Mouse (Mus musculus): ENCODE data around the gene Astn1.

Gene Astn1

DNA sequence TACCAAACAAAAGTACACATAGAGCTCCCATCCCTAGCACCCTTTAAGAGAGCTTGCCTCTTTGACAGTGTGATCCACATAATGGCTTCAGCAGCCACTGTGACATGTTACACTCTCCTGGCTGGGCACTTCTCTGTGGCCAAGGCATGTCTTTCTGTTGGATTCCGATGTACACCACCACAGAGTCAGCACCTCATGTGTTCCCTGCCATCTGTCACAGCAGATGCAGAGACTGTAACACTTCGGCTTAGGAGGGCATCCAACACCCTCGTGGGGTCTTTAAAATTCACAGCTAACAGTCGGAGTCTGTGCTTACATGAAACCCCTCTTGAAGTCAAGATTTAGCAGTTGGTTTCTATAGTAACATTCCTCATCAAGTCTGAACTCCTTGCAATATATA is 154.5 kb downstream of the Astn1 start:
- DNase-seq (ENCODE audit: low spot score) = no peak

DNA sequence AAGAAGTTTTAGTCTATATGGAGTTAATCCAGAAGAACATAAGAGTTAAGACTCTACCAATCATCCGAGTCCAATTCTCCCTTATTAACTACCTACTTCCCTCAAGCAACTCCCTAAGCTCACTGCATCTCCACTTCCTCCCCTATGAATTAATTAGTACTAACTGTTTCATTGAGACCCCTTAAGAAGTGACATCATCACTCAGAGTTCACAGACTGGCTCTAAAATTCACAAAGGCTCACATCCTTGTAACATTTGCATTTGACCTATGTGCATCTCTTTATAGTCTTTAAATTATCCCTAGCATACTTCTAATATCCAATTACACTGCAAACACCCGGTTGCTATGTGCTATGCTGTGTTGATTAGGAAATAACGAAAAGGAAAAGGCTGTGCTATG is 174.1 kb downstream of the Astn1 start:
- no peak for DNase-seq (ENCODE audit: low spot score)

DNA sequence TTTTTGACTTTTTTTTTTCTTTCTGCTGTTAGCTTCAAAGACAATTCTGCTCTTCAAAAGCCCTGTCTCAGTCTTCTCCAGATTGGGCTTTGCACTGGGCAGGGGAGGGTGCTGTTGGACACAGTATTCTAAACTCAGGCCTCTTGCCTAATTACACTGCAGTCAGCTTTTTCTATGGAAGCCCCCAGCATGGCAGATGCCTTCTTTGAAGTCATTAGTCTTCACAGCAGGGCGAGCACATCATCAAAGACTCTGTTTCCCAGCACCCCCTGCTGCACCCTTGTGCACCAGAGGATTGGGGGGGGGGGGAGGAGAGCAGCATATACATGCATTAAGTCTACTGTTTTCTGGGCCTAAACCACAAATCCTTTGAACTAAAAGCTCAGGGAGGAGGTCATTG is 174.8 kb downstream of the Astn1 start:
- DNase-seq (ENCODE audit: low spot score) = no peak

DNA sequence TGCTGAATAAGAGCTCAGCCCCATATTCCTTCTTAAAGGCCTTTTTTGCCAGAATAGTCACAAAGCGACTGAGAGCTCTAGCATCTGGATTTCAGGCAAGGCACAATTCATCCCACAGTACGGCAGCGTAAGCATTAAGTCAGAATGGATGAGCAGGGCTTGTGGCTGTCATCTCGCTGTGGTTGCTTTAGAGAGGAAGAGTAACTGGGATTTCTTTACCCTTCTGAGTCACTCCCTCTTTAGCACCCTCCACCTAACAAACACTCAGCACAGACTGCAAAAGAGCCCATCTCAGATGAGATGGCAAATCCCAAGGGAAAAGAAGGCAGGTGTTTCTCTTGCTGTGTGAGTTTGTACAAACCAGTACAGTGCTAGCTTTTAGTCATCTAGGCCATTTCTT is 183.0 kb downstream of the Astn1 start:
- no peak for DNase-seq (ENCODE audit: low spot score)

DNA sequence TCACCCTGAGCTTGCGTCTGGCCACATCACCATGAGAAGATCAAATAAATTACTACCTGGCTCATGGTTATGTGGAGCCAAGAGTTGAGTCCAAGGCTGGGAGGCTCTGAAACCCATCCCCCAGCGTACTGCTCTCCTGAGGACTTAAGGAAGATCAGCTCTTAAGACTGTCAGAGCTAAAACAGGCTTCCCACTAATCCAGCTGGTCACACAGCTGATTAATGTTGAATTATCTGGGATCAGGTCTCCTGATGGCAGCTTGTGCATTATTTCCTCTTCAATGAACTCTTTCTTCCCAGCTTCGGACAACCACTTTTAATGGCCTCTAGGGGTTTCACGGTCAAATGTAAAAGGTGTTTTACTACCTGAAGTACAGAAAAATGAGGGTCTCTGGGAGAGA is 184.4 kb downstream of the Astn1 start:
- DNase-seq (ENCODE audit: low spot score) = no peak

DNA sequence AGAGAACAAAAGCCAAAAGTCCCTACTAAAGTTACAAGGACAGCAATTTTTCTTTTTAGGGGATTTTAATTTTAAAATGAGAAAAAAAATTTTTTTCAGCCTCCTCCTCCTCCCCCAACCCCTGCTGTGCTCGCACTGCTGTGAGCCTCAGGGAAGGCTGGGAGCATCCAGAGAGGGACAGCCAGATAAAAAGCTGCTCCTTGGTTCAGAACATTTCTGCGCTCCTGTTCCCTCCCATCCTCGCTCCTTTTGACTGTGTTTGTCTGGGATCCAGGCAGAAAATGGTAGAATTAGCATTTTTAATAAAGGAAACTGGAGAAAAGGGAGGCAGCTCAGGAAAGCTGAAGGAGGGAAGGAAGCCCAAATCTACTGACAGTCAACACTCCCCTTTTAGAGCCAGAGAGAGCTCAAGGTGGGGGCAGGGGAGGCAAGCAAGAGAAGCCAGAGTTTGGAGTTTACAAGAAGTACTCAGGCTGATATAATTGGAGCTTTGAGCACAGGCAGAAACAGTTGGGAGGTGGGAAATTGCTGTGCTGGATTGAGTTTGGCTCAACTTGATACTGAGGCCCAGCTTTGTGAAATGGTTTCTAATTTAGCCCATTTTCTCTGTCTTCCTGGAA is 185.6 kb downstream of the Astn1 start:
- no peak for DNase-seq (ENCODE audit: low spot score)

DNA sequence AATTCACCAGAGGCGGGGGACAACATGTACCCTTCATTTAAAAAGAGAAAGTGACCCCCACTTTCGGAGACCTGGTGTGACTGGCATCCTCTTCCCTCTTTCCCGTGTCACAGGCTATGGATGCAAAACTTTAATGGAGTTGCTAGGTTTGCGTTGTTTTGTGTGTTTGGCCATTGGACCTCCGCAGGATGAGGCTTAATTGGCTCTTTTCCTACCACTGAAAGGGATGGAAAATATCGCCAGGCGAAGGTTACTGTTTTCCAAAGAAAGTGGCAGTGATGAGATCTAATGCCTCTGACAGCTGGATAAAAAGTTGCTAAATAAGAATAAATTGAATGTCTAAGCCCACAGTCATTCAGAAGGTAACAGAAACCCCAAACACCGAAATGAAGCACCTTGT is 186.2 kb downstream of the Astn1 start:
- no peak for DNase-seq (ENCODE audit: low spot score)

DNA sequence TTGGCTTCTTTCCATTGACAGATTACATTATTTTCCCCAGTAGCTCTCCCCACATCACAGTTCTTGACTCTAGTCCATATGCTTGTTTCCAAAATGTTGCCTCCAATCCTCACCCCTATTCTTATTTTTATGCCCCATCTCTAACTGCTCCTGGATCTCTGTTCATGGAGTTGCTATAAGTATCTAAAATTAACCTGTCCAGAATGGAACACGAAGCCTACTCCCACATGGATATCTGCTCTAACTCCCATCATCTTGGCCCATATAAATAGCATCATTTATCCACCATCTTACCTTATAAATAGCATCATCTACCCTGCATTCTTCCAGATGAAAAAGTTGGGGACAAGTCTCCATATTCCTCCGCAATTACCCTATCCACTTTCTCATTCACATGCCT is 187.5 kb downstream of the Astn1 start:
- no peak for DNase-seq (ENCODE audit: low spot score)

DNA sequence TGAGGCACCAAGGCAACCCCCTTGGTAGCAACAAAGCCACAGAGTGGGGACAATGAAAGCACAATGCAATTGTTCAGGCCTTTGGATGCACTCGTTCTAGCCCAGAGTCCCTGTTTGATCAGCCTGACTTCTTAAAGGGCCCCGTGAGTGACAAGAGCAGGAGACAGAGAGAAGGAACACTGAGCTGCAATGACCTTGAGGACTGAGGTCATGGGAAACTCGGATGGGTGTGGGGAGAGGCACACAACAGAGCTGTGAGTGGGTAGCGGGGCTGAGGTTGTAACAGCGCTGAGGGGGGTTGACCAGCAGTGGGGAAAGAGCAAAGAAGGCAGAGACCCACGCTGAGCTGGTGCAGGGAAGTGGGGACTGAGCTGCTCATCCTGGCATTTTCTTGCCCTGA is 189.9 kb downstream of the Astn1 start:
- no peak for DNase-seq (ENCODE audit: low spot score)

DNA sequence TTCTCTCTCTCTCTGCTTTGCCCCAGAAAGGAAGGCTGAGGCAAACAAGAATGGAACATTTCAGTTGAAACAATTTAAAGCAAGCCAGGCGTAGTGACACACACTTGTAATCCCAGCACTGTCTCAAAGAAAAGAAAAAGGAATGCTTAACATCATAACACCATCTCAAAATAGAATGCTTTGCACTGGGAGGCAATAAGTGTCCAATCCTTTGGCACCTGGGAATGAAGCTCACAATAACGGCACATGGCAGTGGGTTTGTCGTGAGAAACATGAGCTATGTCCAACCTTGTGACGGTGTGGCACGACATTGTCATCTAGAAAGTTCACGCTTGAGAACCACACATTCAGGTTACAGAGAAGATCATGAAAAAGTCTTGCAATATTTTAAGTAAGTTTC is 191.3 kb downstream of the Astn1 start:
- DNase-seq (ENCODE audit: low spot score) = no peak

DNA sequence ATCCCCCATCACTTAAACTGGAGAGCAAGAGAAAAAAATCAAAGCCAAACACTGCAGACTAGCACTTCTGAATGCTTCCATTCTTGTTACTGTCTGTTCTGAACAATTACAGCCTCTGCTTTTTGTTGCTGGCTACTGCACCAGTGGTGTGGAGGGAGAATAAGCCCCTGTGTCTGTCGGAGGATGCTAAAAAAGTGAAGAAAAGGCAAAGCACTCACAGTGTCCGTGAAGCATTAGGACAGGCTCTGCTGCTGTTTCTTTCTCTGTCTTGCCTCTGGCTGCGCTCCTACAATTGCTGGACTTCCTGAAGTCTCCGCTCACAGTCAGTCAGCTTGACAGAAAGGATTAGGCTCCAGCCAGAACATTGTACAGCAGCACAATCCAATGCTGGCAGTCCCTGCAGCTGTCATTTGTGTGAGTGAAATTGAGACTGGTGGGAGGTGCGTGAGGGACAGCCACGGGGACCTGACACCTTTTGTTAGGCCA is 192.0 kb downstream of the Astn1 start:
- no peak for DNase-seq (ENCODE audit: low spot score)

DNA sequence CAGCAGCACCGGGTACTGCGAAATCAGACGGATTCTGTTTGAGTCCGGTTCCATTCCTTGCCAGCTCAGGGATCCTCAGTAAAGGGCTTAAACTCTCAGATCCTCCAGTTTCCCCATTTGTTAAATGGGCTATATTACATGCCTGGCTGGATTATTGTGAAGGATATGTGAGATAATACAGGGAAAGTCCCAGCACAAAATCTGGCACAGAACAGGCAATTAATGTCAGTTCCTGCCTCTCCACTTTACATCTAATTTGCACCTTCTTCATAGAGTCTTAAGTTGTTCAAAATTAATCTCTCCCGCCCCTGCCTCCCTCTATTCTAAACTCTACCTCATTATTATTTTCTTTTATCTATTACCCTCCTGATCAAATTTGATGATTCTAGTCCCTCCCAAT is 211.1 kb downstream of the Astn1 start:
- no peak for DNase-seq (ENCODE audit: low spot score)

DNA sequence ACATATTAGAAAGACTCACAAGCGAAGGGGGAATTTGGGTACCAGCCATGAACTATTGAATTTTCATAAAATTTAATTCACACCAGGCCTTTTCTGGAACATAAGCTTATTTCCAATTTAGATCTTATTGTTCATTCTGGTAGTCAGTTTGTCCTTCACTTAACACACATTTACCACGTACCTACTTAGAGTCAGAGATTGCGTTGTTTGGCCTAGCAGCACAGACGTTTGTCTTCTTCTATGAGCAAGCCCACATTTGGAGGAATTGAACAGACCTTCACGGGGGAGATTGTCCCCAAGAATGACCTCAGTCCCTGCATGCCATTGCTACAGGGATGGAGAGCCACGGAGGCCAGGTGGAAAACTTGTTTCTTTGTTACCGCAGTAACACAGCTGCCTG is 211.5 kb downstream of the Astn1 start:
- no peak for DNase-seq (ENCODE audit: low spot score)

DNA sequence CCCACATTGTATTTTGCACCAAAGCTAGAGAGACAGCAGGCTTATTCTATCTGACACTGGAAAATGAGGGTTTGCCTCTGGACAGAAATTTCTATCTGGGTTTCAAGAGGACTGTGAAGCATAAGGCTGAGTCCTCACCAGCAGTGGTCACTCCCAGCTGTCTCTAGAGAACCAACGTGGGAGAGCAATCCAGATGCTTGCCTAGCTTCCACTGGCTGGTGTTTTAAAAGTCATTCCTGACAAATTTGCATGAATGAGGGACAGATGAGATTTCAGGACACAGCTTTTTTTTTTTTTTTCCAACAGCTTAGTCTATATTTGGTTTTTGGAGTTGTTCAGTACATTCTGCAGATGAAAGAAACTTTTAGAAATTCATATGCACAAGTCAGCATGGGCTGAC is 213.9 kb downstream of the Astn1 start:
- DNase-seq (ENCODE audit: low spot score) = no peak

DNA sequence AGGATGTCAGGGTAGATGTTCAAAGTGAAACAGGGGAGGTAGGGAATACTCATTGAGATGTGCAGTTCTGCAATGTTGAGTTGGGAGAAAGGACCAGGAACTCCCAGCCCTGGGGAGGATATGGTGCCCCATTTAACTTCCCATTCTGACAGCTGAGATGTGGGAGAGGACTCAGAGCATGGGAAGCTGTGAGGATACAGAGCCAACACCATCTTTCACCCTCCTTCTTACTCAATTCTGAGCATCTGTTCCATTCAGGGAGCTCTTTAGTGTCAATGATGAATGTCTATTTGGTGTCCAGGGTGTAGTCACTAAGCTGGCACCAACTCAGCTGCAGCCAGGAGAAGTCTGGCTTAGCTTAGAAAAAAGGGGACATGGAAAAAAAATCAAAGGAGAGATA is 219.7 kb downstream of the Astn1 start:
- DNase-seq (ENCODE audit: low spot score) = no peak

DNA sequence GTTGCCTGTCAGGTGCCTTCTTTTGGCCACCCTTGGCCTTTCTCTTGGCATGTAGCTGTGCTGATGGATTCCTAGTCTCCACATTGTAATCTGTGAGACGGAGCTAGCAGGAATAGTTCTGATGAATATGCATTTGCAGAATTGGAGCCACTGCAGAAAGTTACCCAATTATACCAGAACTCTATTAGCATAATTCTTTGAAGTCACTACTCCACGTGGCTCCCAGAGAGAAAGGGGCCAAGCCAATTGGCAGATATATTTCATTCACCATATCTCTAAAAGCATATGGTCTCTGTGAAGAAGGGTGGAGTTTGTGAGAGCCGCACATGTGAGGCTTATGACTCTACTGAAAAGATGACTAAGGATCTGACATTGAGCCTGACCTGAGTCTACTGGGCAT is 226.8 kb downstream of the Astn1 start:
- no peak for DNase-seq (ENCODE audit: low spot score)

DNA sequence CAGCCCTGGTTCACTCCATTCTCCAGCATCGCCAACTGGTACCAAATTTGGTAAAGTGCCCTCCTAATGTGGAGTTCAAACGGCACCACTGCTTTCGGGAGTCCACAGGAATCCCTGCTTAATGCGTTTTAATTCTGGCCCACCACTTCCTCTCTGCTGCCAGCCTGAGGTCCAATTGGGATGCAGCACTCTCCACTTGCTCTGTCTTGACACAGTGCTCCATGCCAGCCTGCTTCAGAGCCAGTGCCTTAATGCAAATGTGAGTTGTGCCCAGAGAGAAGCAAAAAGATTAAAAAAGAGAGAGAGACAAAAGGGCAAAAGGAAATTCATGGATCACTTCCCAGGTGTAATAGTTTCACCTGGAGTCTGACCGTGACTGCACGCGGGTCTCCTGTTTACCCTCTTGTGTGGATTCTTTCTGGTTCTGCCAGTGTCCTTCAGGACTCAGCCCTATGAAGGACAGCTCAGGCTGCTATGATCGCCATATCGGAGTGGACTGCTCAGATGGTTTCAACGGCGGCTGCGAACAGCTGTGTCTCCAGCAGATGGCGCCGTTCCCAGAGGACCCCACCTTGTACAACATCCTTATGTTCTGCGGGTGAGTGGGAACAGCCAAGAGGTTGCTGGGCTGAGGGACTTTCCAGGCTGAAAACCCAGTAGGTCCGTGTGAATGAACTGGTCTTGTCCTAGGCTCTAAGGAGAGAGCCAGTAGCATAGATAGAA is 234.8 kb downstream of the Astn1 start:
- DNase-seq (ENCODE audit: low spot score) = no peak

DNA sequence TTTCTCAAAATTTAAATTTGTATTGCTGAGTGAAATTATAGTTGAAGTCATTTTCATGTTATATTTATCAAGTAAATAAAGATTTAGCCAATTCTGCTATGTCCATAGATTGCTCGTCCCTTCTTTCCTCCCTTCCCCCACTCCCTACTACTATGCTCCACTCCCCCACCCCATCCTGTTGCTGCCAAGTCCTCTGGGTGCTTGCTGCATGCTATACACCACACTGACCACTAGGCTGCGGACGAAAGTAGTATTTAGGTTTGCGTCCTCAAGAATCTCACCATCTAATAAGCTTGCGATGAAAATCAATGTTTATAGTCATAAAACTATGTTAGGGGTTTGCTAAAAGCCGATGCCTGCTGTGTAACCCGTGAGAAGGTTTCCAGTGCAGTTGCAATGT is 235.9 kb downstream of the Astn1 start:
- DNase-seq (ENCODE audit: low spot score) = no peak

DNA sequence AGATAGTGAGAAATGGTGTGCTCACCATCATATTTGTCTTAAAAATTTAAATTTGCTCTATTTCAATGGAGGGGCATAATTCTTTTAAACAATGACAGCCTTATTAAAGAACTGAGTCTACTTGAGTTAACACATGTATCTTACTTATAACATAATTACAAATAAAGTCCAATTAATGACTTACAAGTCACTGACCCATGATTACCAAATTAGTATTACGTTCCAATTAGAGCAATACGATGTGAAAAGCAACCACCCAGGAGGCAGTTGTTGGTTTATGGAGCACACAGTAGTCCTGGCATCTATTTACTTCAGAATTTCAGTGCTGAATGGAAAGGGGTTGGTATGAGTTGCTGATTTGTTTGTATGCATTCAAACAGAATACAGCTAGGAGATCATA is 237.4 kb downstream of the Astn1 start:
- no peak for DNase-seq (ENCODE audit: low spot score)

DNA sequence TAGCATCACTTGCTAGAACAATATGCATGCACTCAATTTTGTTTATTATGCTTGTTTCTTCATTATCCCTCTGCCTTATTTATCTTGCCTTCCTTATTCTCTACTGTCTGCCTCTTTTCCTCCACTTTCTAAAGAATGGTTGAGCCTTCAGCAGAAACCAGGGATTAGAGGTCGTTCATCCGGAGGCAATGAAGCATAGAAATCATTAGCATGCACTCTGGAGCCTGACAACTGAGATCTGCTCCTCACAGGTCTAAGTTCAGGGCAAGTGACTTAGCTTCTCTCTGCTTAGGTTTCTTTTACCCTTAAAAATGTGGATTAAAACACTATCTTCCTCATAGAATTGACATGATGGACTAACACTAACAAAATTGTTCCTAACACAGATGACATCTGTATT is 241.0 kb downstream of the Astn1 start:
- no peak for DNase-seq (ENCODE audit: low spot score)

DNA sequence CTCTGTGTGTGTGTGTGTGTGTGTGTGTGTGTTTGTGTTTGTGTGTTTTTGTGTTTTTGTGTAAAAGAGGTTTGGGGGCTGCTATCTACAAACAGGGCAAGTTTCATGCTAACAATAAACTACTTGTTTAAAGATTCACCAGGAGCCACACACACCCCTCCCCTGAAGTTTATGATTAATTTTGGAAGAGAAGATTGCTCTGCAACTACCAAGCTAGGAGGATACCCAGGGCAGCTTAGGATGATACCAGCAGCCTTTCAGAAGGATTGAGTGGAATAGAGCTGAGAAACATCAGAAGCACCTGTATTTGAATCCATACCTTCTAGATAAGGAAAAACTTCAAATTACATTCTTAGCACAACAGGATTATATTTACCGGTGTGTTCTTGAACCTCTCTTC is 242.1 kb downstream of the Astn1 start:
- no peak for DNase-seq (ENCODE audit: low spot score)

DNA sequence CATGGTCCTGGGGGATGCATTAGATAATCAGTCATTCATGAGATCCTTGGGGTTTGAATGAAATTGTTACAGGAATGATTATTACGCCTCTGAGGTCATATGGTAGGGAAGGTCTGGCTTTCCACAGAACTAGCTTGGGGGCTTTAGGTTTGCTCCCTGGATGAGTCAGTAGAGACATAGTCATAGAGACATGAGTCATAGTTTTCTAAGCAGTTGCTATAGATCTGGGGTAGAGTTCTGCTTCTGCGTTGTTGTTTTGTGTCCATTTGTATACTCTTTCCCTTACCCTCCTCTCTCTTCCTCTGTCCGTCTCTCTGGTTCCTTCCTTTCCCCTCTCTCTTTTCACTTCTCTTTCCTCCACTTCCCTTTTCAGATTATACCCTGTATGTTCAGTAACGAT is 243.5 kb downstream of the Astn1 start:
- no peak for DNase-seq (ENCODE audit: low spot score)

DNA sequence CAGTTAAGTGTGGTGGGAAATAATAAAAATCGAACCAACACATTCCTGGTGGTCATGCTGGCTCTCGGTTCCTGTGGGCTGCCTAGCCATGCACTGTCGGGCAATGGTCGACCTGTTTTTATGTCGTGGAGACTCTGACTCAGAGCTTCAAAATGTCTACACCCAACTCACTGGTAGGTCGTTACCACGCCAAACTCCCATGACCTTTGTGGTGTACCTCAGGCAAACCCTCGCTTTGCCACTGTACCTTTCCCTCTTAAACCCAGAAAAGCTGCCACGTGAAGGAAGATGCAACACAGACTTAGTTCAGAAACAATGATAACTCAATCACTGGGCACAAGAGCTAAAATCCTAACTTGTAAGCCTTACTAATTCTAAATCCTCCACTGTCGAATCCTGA is 244.3 kb downstream of the Astn1 start:
- DNase-seq (ENCODE audit: low spot score) = no peak

DNA sequence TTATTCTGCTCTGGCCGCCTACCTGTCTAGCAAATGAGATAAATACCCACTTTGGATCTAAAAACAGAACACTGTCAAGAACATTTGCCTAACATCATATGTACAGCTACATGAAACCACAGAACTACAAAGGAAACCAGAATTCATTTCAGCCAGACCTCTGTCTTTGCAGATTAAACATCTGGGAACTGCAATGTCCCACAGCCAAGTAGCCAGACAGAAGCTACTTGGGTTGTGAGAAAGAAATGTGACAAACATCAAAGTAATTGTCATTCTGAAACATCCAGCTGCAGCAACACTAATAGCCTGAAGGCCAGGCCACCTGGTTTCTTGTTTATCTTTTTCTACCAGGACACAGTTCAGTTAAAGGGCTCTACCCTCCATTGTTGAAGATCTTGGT is 245.1 kb downstream of the Astn1 start:
- DNase-seq (ENCODE audit: low spot score) = no peak
